Mouse (Mus musculus): ENCODE measurements at regions not wholly inside any gene's neighbourhood (a gene's known extent, or its start where the extent isn't known, plus 50 kb on each side); places are given as distances from the start of the nearest gene placed in this dataset.

- Histone ChIP-seq H3K4me1 (replicated peaks; ENCODE audit: control insufficient read depth, insufficient read depth, low read length) (peaks cover 5% of the 10 kb centered on the region; the same call in 1 of the 2 replicates), H3K9me3 (ENCODE audit: control insufficient read depth, low read length) (no peaks in the 10 kb centered on the region), H3K4me2 (no peak overlapping the region), H3K36me3 (ENCODE audit: control insufficient read depth, insufficient read depth, low read length) (no peaks in the 10 kb centered on the region), H3K4me3 (ENCODE audit: low read depth, low read length) (no peak overlapping the region), H3K27ac (ENCODE audit: low read depth, low read length) (no peak overlapping the region), H3K27me3 (replicated peaks; ENCODE audit: control insufficient read depth, insufficient read depth, low read length) (no peaks in the 10 kb centered on the region), H3K9ac (ENCODE audit: low read depth, low read length) (no peak overlapping the region)
- ATAC-seq (replicated peaks; ENCODE audit: low FRiP score) (no peak), DNase-seq (ENCODE audit: low spot score) (no peak)
- 36% methylated on average over 6 of the region's 6 CpGs for WGBS
Observed at GRCm38 (mm10) chr8:11115210-11115609, 107.0 kb upstream of the Irs2 start.

GRCm38 (mm10) chr8:11114531-11114930, 106.3 kb upstream of the Irs2 start:
- DNase-seq (ENCODE audit: low spot score) (no peak), ATAC-seq (replicated peaks; ENCODE audit: low FRiP score) (no peak)
- H3K4me3 ChIP-seq (ENCODE audit: low read depth, low read length): no peak overlapping the region
- no peaks in the 10 kb centered on the region for H3K36me3 ChIP-seq (ENCODE audit: control insufficient read depth, insufficient read depth, low read length)
- H3K9ac ChIP-seq (ENCODE audit: low read depth, low read length): no peak overlapping the region
- WGBS: 61% methylated on average over 8 of the region's 8 CpGs
- no peak overlapping the region for H3K27ac ChIP-seq (ENCODE audit: low read depth, low read length)
- H3K4me2 ChIP-seq: no peak overlapping the region
- no peaks in the 10 kb centered on the region for H3K27me3 ChIP-seq (replicated peaks; ENCODE audit: control insufficient read depth, insufficient read depth, low read length)
- H3K4me1 ChIP-seq (replicated peaks; ENCODE audit: control insufficient read depth, insufficient read depth, low read length): peaks cover 5% of the 10 kb centered on the region; the same call in 1 of the 2 replicates
- no peaks in the 10 kb centered on the region for H3K9me3 ChIP-seq (ENCODE audit: control insufficient read depth, low read length)

GRCm38 (mm10) chr8:11112908-11113532, 104.8 kb upstream of the Irs2 start:
- ATAC-seq (replicated peaks; ENCODE audit: low FRiP score): no peak
- no peak overlapping the region for H3K27ac ChIP-seq (ENCODE audit: low read depth, low read length)
- 45% methylated on average over 7 of the region's 7 CpGs for whole genome bisulfite sequencing
- DNase-seq (ENCODE audit: low spot score): no peak
- H3K9me3 ChIP-seq (ENCODE audit: control insufficient read depth, low read length): no peaks in the 10 kb centered on the region
- no peaks in the 10 kb centered on the region for H3K27me3 ChIP-seq (replicated peaks; ENCODE audit: control insufficient read depth, insufficient read depth, low read length)
- no peak overlapping the region for H3K9ac ChIP-seq (ENCODE audit: low read depth, low read length)
- no peaks in the 10 kb centered on the region for H3K36me3 ChIP-seq (ENCODE audit: control insufficient read depth, insufficient read depth, low read length)
- H3K4me3 ChIP-seq (ENCODE audit: low read depth, low read length): no peak overlapping the region
- peaks cover 5% of the 10 kb centered on the region; the same call in 1 of the 2 replicates for H3K4me1 ChIP-seq (replicated peaks; ENCODE audit: control insufficient read depth, insufficient read depth, low read length)
- no peak overlapping the region for H3K4me2 ChIP-seq

- 74% methylated on average over 2 of the region's 2 CpGs for WGBS
- Histone ChIP-seq H3K9me3 (ENCODE audit: control insufficient read depth, low read length) (no peaks in the 10 kb centered on the region), H3K4me3 (ENCODE audit: low read depth, low read length) (no peak overlapping the region), H3K4me2 (no peak overlapping the region), H3K36me3 (ENCODE audit: control insufficient read depth, insufficient read depth, low read length) (no peaks in the 10 kb centered on the region), H3K9ac (ENCODE audit: low read depth, low read length) (no peak overlapping the region), H3K4me1 (replicated peaks; ENCODE audit: control insufficient read depth, insufficient read depth, low read length) (peaks cover 5% of the 10 kb centered on the region; the same call in 1 of the 2 replicates), H3K27ac (ENCODE audit: low read depth, low read length) (no peak overlapping the region), H3K27me3 (replicated peaks; ENCODE audit: control insufficient read depth, insufficient read depth, low read length) (no peaks in the 10 kb centered on the region)
- no peak for ATAC-seq (replicated peaks; ENCODE audit: low FRiP score)
- DNase-seq (ENCODE audit: low spot score): no peak
Observed at GRCm38 (mm10) chr8:11111987-11112386, 103.7 kb upstream of the Irs2 start.

- H3K9ac ChIP-seq (ENCODE audit: low read depth, low read length): no peak overlapping the region
- no peak overlapping the region for H3K4me2 ChIP-seq
- no peaks in the 10 kb centered on the region for H3K4me1 ChIP-seq (replicated peaks; ENCODE audit: control insufficient read depth, insufficient read depth, low read length)
- no peaks in the 10 kb centered on the region for H3K9me3 ChIP-seq (ENCODE audit: control insufficient read depth, low read length)
- no peaks in the 10 kb centered on the region for H3K36me3 ChIP-seq (ENCODE audit: control insufficient read depth, insufficient read depth, low read length)
- DNase-seq (ENCODE audit: low spot score) (no peak), ATAC-seq (replicated peaks; ENCODE audit: low FRiP score) (no peak)
- WGBS: 83% methylated on average over 1 of the region's 1 CpGs
- H3K27me3 ChIP-seq (replicated peaks; ENCODE audit: control insufficient read depth, insufficient read depth, low read length): no peaks in the 10 kb centered on the region
- no peak overlapping the region for H3K4me3 ChIP-seq (ENCODE audit: low read depth, low read length)
- no peak overlapping the region for H3K27ac ChIP-seq (ENCODE audit: low read depth, low read length)
Observed at GRCm38 (mm10) chr8:11107435-11107834, 99.2 kb upstream of the Irs2 start.

GRCm38 (mm10) chr8:11107021-11107420, 98.8 kb upstream of the Irs2 start:
- WGBS: 70% methylated on average over 5 of the region's 5 CpGs
- no peak overlapping the region for H3K27ac ChIP-seq (ENCODE audit: low read depth, low read length)
- ATAC-seq (replicated peaks; ENCODE audit: low FRiP score) (no peak), DNase-seq (ENCODE audit: low spot score) (no peak)
- no peak overlapping the region for H3K4me3 ChIP-seq (ENCODE audit: low read depth, low read length)
- no peaks in the 10 kb centered on the region for H3K36me3 ChIP-seq (ENCODE audit: control insufficient read depth, insufficient read depth, low read length)
- no peaks in the 10 kb centered on the region for H3K4me1 ChIP-seq (replicated peaks; ENCODE audit: control insufficient read depth, insufficient read depth, low read length)
- H3K9me3 ChIP-seq (ENCODE audit: control insufficient read depth, low read length): no peaks in the 10 kb centered on the region
- H3K9ac ChIP-seq (ENCODE audit: low read depth, low read length): no peak overlapping the region
- no peaks in the 10 kb centered on the region for H3K27me3 ChIP-seq (replicated peaks; ENCODE audit: control insufficient read depth, insufficient read depth, low read length)
- H3K4me2 ChIP-seq: no peak overlapping the region

- Histone ChIP-seq H3K4me1 (replicated peaks; ENCODE audit: control insufficient read depth, insufficient read depth, low read length) (no peaks in the 10 kb centered on the region), H3K4me2 (no peak overlapping the region), H3K4me3 (ENCODE audit: low read depth, low read length) (no peak overlapping the region), H3K36me3 (ENCODE audit: control insufficient read depth, insufficient read depth, low read length) (no peaks in the 10 kb centered on the region), H3K27ac (ENCODE audit: low read depth, low read length) (no peak overlapping the region), H3K9me3 (ENCODE audit: control insufficient read depth, low read length) (no peaks in the 10 kb centered on the region), H3K27me3 (replicated peaks; ENCODE audit: control insufficient read depth, insufficient read depth, low read length) (no peaks in the 10 kb centered on the region; the same call in 1 of the 2 replicates), H3K9ac (ENCODE audit: low read depth, low read length) (no peak overlapping the region)
- DNase-seq (ENCODE audit: low spot score) (no peak), ATAC-seq (replicated peaks; ENCODE audit: low FRiP score) (no peak)
- WGBS: 77% methylated on average over 10 of the region's 10 CpGs
Observed at GRCm38 (mm10) chr8:11103745-11104607, 95.7 kb upstream of the Irs2 start.

- H3K27me3 ChIP-seq (replicated peaks; ENCODE audit: control insufficient read depth, insufficient read depth, low read length): no peaks in the 10 kb centered on the region; the same call in 1 of the 2 replicates
- ATAC-seq (replicated peaks; ENCODE audit: low FRiP score) (no peak), DNase-seq (ENCODE audit: low spot score) (no peak)
- H3K4me3 ChIP-seq (ENCODE audit: low read depth, low read length): no peak overlapping the region
- no peaks in the 10 kb centered on the region for H3K9me3 ChIP-seq (ENCODE audit: control insufficient read depth, low read length)
- H3K36me3 ChIP-seq (ENCODE audit: control insufficient read depth, insufficient read depth, low read length): no peaks in the 10 kb centered on the region
- H3K9ac ChIP-seq (ENCODE audit: low read depth, low read length): no peak overlapping the region
- H3K27ac ChIP-seq (ENCODE audit: low read depth, low read length): no peak overlapping the region
- 81% methylated on average over 3 of the region's 3 CpGs for WGBS
- no peak overlapping the region for H3K4me2 ChIP-seq
- no peaks in the 10 kb centered on the region for H3K4me1 ChIP-seq (replicated peaks; ENCODE audit: control insufficient read depth, insufficient read depth, low read length)
Observed at GRCm38 (mm10) chr8:11100310-11100709, 92.1 kb upstream of the Irs2 start.

GRCm38 (mm10) chr8:11099591-11099855, 91.3 kb upstream of the Irs2 start:
- no peak for DNase-seq (ENCODE audit: low spot score)
- no peak overlapping the region for H3K9ac ChIP-seq (ENCODE audit: low read depth, low read length)
- no peaks in the 10 kb centered on the region; the same call in 1 of the 2 replicates for H3K27me3 ChIP-seq (replicated peaks; ENCODE audit: control insufficient read depth, insufficient read depth, low read length)
- 83% methylated on average over 3 of the region's 3 CpGs for WGBS
- H3K36me3 ChIP-seq (ENCODE audit: control insufficient read depth, insufficient read depth, low read length): no peaks in the 10 kb centered on the region
- H3K4me3 ChIP-seq (ENCODE audit: low read depth, low read length): no peak overlapping the region
- no peaks in the 10 kb centered on the region for H3K9me3 ChIP-seq (ENCODE audit: control insufficient read depth, low read length)
- no peaks in the 10 kb centered on the region for H3K4me1 ChIP-seq (replicated peaks; ENCODE audit: control insufficient read depth, insufficient read depth, low read length)
- no peak for ATAC-seq (replicated peaks; ENCODE audit: low FRiP score)
- H3K27ac ChIP-seq (ENCODE audit: low read depth, low read length): no peak overlapping the region
- no peak overlapping the region for H3K4me2 ChIP-seq

Measured in liver, embryonic 11.5 days (tissue).